Mouse (Mus musculus) naive thymus-derived CD4-positive, alpha-beta T cell, adult 2 months (primary cell): ENCODE results near the gene Epb41l4b.

Experiments
- DNase-seq: peaks from one replicate; pipeline ENCODE4 v3.0.0-alpha.2; 2011; ENCODE audit warnings: low read depth

The Epb41l4b gene

DNA sequence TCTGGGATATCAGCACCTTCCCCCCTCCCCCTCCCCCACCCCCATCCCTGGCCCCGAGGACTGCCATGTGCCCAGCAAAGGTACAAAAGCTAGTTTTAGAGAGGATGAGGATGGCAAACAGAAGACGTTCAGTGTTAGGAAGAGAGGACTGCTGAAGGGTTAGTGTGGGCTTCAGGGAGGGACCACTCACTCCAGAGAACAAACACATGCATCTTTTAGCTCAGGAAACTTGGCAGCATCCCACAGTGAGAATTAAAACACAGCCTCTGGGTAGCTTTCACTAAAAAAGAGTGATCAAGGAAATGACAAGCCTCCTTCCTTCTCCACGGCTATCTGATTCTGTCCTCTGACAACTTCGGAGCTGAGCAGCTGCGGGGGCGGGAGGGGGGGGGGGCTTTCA is 132.3 kb downstream of the Epb41l4b start:
- DNase-seq = no peak

DNA sequence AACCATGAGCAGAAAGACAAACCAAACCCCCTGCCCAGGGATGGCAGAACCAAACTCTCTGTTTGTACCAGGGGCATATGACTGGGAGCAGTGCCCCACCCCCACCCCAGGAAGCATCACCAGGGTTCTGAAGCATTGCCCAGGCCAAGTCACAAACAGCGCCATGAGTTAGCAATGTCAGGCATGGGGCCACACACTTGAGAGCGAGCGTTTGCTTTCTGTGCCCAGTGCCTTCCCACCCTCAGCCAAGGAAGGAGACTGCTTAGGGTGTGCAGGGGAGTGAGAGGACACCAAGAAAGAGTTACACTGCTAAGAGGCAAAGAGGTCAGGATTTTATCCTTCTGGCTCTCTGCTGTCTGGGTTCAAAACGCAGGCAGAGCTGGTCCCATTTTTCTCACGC is 132.8 kb downstream of the Epb41l4b start:
- DNase-seq = no peak

DNA sequence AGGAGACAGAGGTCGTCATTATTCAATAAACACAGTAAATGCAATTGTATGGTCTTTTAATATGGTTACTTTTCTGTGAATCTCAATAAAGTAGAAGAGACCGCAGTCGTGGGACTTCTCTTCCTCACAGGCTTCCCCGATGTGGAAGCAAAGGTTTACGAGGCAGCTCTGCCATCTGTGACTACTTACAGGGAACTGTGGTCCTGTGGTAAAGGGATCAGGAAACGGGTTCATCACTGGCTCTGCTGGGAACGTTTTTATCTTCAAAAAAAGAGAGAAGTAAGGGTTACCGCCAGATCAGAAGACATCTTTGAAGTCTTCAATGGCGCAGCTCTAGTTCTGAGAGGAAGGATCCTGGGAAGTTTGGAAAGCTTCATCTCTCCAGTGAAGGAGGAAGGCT is 135.5 kb downstream of the Epb41l4b start:
- DNase-seq = no peak

DNA sequence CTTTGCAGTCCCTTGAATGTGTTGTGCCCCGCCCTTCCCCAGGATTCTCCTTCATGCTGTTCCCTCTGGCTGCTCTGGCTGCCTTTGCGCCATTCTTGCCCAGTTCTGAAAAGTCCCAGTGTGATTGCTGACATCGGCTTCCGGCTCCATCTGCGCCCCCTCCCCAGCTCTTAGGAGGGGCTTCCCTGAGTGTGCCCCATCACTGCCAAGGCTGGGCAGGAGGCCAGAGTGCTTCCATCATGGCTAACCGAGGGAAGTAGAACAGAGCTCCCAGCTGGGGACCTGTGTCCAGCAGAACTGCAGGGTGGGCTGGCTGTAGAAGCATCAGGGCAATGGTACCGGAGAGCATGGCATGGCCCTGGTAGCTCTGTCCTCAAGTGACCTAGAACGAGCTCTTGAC is 138.2 kb downstream of the Epb41l4b start:
- no peak for DNase-seq

DNA sequence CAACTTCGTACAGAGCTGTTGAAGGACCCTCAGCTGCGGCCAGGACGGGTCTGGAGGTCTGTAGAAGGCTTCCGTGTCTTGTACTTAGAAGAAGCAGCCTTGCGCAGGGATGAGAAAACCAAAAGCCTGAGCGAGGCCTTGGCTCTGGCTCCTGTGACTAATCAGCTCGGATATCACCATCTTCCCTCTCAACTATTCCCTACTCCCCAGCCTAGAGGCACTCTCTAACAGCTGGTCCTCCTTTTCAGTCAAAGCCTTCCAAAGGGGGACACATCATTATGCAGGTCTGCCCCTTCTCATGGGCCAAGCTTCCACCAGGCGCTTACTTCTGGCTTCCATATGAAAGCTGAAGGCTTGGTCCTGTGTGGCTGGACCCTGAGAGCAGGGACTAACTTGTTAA is 139.4 kb downstream of the Epb41l4b start:
- no peak for DNase-seq

DNA sequence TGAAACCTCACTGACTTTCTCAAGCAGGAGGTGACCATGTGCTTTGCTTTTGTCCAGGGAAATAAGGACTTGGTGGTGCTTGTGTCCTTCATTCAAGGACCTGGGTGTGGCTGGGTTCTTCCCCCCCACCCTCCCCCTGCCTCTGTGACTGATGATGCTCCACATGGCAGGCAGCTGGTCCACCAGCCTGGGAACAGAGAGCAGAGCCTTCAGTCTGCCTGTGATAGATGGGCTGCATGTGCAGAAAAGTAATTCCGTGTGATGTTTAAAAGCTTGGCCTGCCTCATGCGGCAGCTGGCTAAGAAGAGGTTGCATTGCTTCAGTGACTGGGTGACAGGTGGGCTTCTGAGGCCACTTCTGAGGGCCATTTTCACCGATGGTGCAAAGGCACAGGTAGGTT is 140.5 kb downstream of the Epb41l4b start:
- no peak for DNase-seq

DNA sequence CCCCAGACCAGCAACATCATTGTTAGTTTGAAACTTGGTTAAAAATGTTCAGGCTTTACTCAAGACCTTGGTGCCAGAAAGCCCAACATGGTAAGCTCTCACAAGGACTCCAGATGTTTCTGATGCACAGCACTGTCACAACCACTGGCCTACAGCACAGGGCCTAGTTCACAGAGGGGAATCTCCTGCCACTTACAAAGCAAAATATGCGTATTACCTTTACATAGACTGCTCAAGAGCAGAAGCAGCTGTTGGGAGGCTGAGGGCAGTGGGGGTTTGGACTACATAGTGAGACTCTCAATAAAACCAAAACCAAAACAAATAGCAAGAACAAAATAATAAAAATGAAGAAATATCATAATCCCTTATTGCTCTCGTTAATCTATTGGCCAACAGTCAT is 141.8 kb downstream of the Epb41l4b start:
- DNase-seq = no peak

DNA sequence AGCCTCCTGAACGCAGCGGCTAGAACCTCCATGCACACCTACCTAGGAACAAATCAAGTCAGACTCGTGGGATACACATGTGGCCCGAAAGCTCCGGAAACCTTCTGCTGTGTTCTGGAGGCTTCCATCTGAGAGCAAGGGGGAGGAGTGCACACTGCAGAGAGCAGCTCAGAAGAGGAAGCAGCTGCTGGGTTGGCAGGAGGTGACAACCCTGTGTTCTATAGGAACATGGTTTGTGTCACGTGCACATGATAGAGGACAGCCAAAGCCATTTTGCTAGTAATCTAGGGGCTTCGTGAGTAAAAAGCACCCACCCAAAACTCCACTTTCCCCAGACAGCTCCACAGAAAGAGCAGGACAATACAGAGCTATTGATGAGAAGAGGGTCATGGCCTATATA is 149.9 kb downstream of the Epb41l4b start:
- peak; percentile 12 for DNase-seq

DNA sequence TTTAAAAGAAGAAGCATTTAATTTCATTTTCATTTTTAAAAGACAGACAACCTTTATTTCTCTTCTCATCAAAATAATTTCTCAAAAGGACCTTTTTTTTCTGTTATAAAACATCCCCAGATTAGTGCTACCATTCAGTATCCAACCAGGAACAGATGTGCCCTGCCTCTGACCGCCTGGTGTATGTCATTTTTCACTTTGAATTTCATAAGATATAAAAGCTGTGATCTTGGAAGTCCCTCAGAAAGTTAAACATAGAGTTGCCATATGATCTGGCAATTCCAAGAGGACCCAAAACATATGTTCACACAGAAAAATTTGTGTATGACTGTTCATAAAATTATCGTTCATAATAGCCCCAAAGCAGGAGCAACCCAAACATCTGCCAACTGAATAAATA is 151.3 kb downstream of the Epb41l4b start:
- DNase-seq = no peak

DNA sequence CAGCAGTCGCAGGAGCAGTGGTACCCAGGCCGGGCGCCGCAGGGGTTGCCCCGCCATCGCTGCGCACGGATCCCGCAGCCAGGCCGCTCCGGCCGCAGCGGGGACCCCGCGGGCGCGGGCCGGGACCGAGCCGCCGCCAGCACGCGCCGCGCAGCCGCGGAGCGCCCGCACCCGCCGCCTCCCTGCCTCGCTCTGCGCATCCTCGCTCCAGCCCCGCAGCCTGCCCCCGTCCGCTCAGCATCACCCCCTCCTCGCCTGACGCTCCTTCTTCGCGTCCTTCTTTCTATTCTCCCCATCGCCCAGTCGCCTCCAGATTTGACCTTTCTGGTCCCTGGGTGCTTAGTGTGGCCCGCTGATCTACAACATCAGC is 153.0 kb downstream of the Epb41l4b start, which contains the start of gene Frrs1l:
Gene Frrs1l, minus strand, starts transcription at position 177 of the 370 bp plus-strand sequence.
- DNase-seq = no peak

DNA sequence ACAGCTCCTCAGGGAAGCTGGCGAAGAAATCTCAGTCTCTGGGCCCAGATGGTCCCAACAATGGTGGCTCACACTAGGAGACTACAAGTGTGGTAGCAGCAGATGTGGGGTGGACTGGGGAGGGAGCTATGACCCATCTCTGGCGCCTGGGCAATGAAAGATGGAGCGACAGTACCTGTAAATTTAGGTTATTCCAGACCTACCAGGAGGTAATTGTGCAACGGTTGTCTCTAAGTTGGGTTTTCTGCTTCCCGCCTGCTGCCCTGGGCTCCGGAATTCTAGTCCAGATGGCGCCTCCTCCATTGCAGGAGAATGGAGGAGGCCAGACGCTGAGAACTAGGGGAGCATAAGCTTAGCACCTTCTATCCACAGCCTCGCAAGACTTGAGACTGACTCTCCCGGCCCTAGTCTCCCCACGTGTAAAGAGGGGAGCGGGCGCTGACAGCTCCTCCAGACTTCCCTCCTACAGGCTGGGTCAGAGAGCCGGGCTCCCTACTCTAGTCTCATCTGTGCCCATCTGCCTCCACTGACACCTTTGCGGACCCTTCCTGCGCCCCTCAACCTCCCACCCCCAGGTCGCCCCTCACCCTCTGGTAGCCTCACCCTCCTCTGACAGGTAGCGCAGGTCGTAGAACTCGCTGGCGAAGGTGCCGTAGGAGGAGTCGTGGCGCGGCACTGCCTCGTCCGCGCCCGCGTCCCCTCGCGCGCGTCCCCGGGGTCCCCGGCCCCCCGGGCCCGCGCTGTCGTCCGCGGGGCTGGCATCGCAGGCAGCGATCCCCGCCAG is 153.6 kb downstream of the Epb41l4b start:
- no peak for DNase-seq

DNA sequence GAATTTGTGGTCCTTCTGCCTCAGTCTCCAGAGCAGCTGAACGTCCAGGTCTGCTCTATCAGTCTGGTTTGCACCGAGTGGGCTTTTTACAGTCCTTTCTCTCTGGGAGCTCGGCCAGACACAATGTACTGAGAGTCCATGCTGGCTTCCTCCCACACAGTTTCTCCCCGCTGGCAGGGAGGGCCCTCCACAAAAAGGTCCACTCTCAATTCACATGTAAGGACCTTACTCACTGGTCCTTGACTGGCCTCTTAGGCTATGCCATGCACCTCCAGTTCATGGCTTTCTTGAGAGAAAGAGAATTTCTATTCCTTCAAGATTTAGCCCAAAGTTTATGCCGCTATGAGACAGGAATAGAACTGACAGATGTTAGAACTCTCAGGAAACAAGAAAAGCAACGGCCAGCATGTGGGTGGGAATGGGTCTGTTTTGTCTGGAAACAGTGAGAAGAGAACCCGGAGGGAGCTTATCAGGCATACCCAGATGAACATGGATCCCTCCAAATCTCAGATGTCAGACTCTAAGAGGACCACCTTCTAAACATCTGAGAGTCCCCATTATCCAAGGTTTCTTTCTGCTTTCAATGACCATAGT is 177.6 kb downstream of the Epb41l4b start:
- DNase-seq = no peak

DNA sequence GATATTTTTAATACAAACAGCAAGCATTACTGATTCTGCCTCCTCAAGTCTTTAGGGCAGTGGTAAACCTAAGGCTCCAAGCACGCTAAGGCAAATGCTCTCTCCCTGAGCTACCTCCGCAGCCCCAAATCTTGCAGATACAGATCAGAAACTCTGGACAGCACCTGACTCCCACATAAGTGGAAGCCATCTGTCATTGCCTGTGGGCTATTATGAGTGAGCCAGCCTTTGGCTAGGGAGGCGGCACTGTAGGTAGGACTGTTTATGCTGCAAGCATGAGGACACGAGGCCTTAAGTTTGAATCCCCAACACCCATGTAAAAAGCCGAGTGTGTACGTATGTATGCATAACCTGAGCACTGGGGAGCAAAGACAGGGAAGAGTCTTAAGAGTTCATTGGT is 179.6 kb downstream of the Epb41l4b start:
- no peak for DNase-seq

DNA sequence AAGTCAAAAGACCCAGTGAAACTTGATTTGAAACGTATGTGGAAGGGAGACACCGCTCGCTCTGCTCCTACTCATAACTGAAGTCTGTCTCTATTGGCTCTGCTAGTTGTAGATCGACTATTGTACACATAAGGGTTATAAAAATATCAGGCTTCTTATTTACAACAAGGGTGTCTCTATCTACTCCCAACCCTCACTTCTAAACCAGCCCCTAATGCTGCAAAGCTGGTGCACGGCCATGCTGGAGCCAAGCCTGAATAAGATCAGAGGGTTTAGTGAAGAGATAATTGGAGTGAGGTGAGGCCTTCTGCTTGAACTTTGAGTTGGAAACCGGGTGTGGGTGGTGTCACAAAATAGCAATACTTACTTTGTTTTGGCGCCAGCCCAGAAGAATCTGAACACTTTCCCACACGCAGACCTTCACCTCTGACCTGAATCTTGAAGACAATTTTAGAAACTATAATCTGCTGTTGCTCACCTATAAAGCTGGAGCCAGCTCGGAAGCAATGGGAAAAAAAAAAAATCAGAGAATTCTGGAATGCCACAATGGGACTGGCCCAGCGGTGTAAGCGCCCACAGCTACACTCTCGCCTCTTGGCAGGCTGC is 181.8 kb downstream of the Epb41l4b start:
- DNase-seq = no peak

DNA sequence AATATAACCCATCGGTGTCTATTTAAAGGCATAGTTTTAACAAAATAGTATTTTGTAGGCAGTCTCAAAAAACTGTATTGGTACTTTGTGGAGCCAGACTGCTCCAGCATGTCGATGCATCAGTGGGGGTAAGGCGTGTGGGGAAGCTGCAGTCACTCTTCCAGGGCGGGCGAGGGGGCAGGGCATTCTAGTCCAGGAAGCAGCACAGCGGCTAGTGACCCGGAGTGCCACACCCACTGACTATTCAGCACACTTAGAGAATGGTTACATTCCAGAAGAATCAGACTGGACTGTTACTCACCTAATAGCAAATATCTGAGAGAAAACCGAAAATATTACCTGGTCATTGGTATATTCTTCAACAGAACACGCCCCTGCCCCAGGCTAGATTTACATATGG is 185.7 kb downstream of the Epb41l4b start:
- DNase-seq = no peak

DNA sequence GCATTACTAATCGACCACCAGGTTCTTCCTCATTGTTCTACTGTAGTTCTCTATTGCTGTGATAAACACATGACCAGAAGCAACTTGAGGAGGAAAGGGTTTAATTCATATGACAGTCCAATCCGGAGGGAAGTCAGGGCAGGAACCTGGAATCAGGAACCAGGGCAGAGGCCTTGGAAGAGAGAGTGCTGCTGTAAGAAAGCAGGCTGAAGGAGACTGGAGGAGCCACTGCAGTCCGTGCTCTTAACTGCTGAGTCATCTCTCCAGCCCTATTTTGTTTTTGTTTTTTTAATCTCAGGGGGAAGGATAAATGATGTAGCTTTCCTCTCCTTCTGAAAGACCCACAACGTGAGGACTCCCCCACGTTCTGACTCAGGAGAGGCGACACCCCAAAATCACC is 190.0 kb downstream of the Epb41l4b start:
- no peak for DNase-seq

DNA sequence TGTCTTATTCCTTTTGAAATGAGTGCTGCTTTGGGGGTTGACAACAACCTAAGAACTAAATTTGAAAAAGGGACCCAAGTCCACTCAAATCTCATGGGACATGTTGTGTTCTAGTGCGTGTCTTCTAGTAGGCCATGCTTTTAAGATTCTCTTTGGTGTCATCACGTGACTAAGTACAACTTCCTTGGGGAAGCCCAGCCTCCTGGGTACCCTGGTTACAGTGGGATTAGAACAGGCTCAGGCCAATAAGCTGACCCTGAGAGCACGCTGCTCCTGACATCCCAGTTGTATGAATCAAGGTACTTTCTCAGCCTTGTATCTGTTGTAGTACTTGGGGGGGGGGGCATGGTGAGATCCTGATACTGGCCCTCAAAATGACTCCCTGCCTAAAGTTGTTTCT is 191.5 kb downstream of the Epb41l4b start:
- no peak for DNase-seq

DNA sequence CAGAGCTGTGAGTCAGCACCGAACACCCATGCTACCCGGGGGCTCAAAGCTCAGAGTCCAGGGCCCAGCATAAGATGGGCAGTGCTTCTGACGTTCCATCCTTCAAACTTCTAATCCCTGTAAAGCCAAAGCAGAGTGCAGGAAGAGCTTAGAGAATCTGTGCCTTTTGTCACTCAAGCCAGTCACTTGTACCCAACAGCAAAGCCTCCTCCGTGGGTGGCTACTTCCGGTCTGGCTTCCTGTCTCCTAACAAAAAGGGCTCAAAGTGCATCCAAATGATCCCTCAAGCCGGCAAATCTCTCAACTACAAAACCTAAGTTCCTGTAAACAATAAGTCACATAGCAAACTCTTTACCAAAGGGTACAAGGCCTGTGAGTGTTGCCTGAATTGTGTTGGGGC is 193.7 kb downstream of the Epb41l4b start:
- peak; percentile 59 for DNase-seq

DNA sequence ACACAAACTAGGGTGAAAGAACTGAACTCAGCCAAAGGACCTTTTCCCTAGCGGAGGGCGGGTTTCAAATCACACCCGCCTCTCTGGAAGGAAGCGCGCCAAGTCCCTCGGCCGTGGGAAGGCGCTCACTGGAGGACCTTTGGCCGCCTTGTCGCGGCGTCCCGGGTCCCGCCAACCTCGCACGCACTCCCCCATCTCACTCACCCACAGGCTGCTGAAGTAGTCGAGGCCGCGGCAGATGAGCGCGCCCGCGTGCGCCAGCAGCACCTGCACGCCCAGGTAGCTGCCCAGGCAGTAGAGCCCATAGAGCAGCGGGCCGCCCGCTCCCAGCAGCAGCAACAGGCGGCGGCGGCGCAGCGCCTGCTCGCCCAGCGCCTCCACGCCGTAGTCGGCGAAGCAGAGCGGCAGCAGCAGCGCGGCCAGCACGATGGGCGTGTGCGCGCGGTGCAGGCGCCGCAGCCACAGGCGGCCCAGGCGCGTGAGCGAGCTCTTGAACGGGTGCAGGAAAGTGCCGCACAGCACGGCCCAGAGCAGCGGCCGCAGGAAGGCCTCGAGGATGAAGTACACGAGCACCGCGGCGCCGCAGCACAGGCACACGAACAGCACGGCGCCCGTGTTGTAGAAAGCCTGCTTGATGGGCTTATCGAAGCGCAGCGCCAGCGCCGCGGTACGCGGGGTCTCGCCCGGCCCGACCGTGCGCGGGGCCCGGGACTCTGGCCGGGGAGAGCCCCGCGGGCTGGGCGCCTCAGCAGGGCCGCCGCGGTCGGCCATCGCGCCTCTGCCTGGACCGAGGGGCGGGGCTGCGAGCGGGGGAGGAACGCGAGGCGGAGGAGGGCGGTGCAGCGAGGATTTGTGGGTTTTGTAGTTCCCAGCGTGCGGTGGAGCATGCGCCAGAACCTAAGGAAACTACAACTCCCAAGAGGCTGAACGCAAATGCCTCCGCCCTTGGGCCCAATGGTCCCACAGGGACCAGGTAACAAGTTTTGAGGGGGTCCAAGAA is 196.3 kb downstream of the Epb41l4b start, which contains the start of gene Tmem245:
Gene Tmem245, minus strand, starts transcription at position 797 of the 1,000 bp plus-strand sequence.
- peak; percentile 94 for DNase-seq

DNA sequence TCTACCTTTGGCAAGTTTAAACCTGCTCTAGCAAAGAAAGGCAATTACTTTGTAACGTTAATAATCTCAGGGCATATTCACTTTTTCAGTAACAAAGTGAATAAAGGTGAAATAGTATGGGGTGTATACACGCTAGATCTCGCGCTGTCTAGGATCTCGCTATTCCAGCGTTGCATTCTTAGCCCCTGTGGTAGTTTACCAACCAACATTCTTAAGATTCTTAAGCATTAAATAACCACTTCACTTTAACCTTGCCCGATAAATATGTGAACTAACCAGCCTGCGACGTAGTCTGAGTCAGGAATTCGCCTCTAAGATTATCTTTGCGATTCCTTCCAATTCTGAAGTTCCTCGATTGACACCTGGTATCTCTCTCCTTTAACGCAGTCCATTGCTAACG is 197.1 kb downstream of the Epb41l4b start:
- no peak for DNase-seq

DNA sequence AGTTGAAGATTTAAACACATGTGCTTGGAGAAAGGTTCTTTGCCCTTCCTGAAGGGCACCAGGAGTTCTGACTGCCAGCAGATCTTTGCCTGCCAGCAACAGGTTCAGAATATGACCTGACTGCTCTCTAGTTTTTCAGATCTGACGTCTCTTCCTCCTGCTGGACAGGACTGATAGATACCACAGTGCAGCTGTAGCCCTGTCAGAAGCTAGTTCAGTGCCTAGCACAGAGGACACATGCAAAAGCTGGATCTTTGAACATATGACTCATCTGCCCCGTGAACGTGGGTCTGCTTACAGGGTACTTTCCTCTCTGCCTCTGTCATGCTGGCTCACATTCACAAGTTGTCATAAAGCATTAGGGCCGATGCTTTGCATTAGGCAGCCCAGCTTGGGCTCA is 199.0 kb downstream of the Epb41l4b start:
- DNase-seq = no peak

DNA sequence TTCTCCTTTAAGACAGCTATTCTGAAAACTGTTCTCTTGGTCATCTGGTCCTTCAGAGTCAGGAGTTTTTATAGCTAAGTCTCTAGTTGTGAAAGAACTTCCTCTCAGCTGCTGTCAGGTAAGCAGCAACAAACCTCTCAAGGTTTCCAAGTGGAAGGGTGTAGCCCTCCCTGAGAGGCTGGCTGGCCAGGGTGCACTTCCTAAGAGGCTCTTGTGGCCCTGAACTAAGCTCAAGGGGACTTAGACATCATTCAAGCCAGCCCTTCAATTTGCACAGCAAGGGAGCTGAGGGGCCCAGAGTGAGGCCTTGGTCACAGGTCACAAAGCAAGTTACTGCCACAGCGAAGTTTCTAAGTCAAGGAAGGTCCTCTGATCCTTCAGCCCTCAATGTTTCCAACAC is 200.0 kb downstream of the Epb41l4b start:
- DNase-seq = no peak
